Mouse (Mus musculus) hindbrain, embryonic 11.5 days (tissue): ENCODE measurements around the gene Mrpl53. TPM values are rescaled to one million over a fixed set of nuclear protein-coding genes. Genes with fewer than 3 reads are reported as not detected.

Experiments used
- ATAC-seq: fragments of 200-750 bp; cut with Nextera tagmentation; 2 replicates; pipeline ENCODE4 v1.8.0; 2017; ENCODE audit warnings: mild to moderate bottlenecking, moderate TSS enrichment, moderate library complexity; ENCODE audit not compliant: low FRiP score
- DNase-seq: peaks from one replicate; pipeline ENCODE4 v3.0.0-alpha.2; 2015; ENCODE audit warnings: low spot score
- H3K27ac ChIP-seq: fragments of 300-500 bp; sonication (generic); 2 replicates; pipeline ENCODE4 v1.5.1; 2014; ENCODE audit warnings: mild to moderate bottlenecking, low read depth, low read length
- H3K27me3 ChIP-seq: fragments of 300-500 bp; sonication (generic); 2 replicates; pipeline ENCODE4 v1.6.1; 2014; ENCODE audit warnings: mild to moderate bottlenecking, low read length, moderate library complexity, mixed read lengths; ENCODE audit not compliant: control insufficient read depth, insufficient read depth
- H3K36me3 ChIP-seq: fragments of 300-500 bp; sonication (generic); 2 replicates; pipeline ENCODE4 v1.6.1; 2014; ENCODE audit warnings: mild to moderate bottlenecking, low read length, moderate library complexity, mixed read lengths; ENCODE audit not compliant: control insufficient read depth, insufficient read depth
- H3K4me1 ChIP-seq: fragments of 300-500 bp; sonication (generic); replicated peaks from 2 replicates; pipeline ENCODE4 v1.6.1; 2014; ENCODE audit warnings: low read length, mixed read lengths; ENCODE audit not compliant: control insufficient read depth, insufficient read depth
- H3K4me2 ChIP-seq: fragments of 300-500 bp; sonication (generic); replicated peaks from 2 replicates; pipeline ENCODE4 v1.6.1; 2014; ENCODE audit warnings: mild to moderate bottlenecking, low read depth, low read length
- H3K4me3 ChIP-seq: fragments of 300-500 bp; sonication (generic); 2 replicates; pipeline ENCODE4 v1.5.1; 2014; ENCODE audit warnings: low read depth, low read length
- H3K9ac ChIP-seq: fragments of 300-500 bp; sonication (generic); 2 replicates; pipeline ENCODE4 v1.6.1; 2014; ENCODE audit warnings: low read depth, low read length
- H3K9me3 ChIP-seq: fragments of 300-500 bp; sonication (generic); 2 replicates; pipeline ENCODE4 v1.6.1; 2016; ENCODE audit warnings: low read length; ENCODE audit not compliant: control insufficient read depth
- WGBS: fragments of 180-500 bp; shearing (Covaris S2); extraction: QIAGEN DNeasy Blood & Tissue Kit; methylation state at CpG from one replicate; pipeline ENCODE4 v1.1.7; 2014; 5-methylcytosine and 5-hydroxymethylcytosine counted together
- polyA plus RNA-seq: library from polyadenylated mRNA; unstranded; fragments of >200 nt; fragmentation: Nextera tagmentation; extraction: Ambion mirVana; gene quantifications from 2 replicates; pipeline ENCODE4 v1.2.1, GENCODE M21; 2014

Mrpl53 gene
- polyA plus RNA-seq, 1 experiment from 2014 or later, result 127 TPM

GRCm38 (mm10) chr6:83086121-83087035 is 22.5 kb upstream of the Mrpl53 start, which contains the start of gene Lbx2:
Gene Lbx2 (plus strand): TSS chr6:83086367.
- Histone ChIP-seq H3K9ac (no peak within 1 kb of the TSS), H3K27me3 (peaks cover 70% of the 10 kb centered on the region), H3K27ac (no peak within 1 kb of the TSS), H3K4me3 (no peak within 1 kb of the TSS; the same call in 1 of the 2 replicates), H3K4me2 (no peak within 1 kb of the TSS; the same call in 1 of the 2 replicates), H3K9me3 (no peaks in the 10 kb centered on the region), H3K36me3 (no peaks in the 10 kb centered on the region), H3K4me1 (peaks cover 4% of the 10 kb centered on the region; the same call in 1 of the 2 replicates)
- DNase-seq, result no peak
- ATAC-seq, result no peak
- WGBS, result 3% methylated on average over 28 of the region's 42 CpGs

DNA sequence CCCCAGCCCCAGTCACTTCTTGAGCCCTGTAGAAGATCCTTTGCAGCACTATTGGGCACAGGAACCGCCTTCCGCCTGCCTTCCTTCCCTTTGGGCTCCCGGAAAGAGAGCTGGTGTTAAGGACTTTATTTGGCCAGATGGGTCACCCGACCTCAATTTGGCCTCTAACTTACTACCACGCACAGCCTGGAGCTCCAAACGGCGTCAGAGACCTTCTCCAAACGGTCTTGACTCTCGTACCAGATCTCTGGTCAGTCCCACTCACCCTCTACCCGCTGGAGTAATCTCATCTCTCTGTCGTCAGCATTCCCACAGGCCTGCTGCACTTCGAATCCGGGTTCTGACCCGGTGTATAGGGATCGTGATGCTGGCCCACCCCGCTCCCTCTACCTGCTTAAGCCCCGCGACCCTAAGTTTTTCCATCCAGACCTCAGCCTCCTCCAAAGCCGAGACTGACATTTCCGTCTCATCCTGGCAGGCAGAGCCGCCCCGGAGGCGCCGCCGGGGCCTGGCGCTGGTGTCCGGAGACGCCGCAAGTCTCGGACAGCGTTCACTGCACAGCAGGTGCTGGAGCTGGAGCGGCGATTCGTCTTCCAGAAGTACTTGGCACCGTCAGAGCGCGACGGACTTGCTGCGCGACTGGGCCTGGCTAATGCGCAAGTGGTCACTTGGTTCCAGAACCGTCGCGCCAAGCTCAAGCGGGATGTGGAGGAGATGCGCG is 21.5 kb upstream of the Mrpl53 start:
- DNase-seq (peak; percentile 56), ATAC-seq (no peak)
- Histone ChIP-seq H3K36me3 (no peaks in the 10 kb centered on the region), H3K27ac (no peak overlapping the region), H3K9ac (no peak overlapping the region), H3K4me1 (peaks cover 4% of the 10 kb centered on the region; the same call in 1 of the 2 replicates), H3K9me3 (no peaks in the 10 kb centered on the region), H3K4me2 (peak overlapping the region; percentile 37), H3K4me3 (peak overlapping the region; percentile 23), H3K27me3 (peaks cover 68% of the 10 kb centered on the region)
- 2% methylated on average over 47 of the region's 47 CpGs for WGBS

- peaks cover 4% of the 10 kb centered on the region; the same call in 1 of the 2 replicates for H3K4me1 ChIP-seq
- no peak overlapping the region for H3K27ac ChIP-seq
- no peak overlapping the region for H3K4me2 ChIP-seq
- 5% methylated on average over 9 of the region's 9 CpGs for WGBS
- DNase-seq, result no peak
- no peak overlapping the region for H3K9ac ChIP-seq
- H3K27me3 ChIP-seq, result peaks cover 63% of the 10 kb centered on the region
- ATAC-seq, result no peak
- H3K4me3 ChIP-seq, result peak overlapping the region; percentile 23
- no peaks in the 10 kb centered on the region for H3K9me3 ChIP-seq
- H3K36me3 ChIP-seq, result no peaks in the 10 kb centered on the region
These were observed 20.9 kb upstream of the Mrpl53 start for GRCm38 (mm10) chr6:83087926-83088260.

DNA sequence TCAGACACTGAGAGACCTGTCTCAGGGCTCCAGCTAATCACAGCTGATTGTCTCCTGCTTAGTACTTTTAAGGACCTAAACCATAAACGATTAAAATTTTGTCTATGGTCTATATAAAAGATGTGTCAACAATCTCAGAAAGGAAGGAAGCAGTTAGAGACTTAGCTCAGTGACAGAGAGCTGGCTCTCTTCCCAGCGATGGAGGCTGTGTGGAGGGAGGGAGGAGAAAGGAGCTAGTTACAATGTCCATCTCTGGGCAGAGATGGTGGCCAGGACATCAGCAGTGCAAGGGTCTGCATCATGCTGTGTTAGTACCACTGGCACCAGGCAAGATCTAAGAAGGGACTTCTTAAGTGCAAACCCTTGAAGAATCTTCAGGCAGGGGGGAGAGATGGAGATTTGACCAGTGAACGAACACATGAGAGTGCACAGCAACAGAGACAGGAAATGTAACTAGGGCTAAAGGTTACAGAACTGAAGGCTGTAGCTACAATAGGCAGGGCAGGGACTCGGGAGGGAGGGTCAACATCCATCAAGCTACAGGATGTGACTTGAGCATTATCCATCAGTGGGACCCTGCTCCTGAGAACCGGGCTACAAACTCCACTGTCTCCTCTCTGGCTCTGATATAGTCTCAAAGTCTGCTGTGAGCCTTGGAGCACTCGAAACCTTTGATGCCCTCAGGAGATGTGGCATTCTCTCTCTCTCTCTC is 16.3 kb upstream of the Mrpl53 start:
- Histone ChIP-seq H3K27ac (no peak overlapping the region), H3K36me3 (no peaks in the 10 kb centered on the region), H3K9me3 (no peaks in the 10 kb centered on the region), H3K4me3 (no peak overlapping the region), H3K4me2 (no peak overlapping the region), H3K9ac (no peak overlapping the region), H3K4me1 (peaks cover under 1% of the 10 kb centered on the region; the same call in 1 of the 2 replicates), H3K27me3 (peaks cover 21% of the 10 kb centered on the region)
- WGBS, result 48% methylated on average over 6 of the region's 6 CpGs
- no peak for DNase-seq
- no peak for ATAC-seq

DNA sequence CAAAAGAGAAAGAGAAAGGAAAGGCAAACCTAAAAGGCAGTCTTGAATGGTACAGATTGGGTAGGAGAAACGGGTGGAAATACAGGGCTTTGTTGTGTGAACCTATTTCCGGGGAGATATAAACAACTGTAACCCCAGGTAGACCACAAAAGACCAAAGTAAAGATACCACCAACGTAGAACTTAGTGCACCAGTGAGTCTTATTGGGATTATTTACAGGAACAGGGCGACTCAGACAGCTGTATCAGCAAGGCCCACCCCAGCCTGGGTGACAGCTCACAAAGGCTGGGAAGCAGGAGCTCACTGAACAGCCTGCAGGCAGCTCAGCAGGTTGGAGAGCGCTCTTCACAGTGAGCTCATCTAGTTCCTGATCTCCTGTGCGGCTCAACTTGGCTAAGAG is 12.9 kb upstream of the Mrpl53 start:
- Histone ChIP-seq H3K4me1 (no peaks in the 10 kb centered on the region), H3K27ac (no peak overlapping the region), H3K4me2 (no peak overlapping the region), H3K4me3 (no peak overlapping the region), H3K27me3 (no peaks in the 10 kb centered on the region; the same call in 1 of the 2 replicates), H3K9ac (no peak overlapping the region), H3K9me3 (no peaks in the 10 kb centered on the region), H3K36me3 (no peaks in the 10 kb centered on the region)
- 44% methylated on average over 6 of the region's 6 CpGs for WGBS
- DNase-seq (no peak), ATAC-seq (no peak)

- H3K9ac ChIP-seq, result no peak overlapping the region
- no peak overlapping the region for H3K4me3 ChIP-seq
- WGBS, result 86% methylated on average over 2 of the region's 2 CpGs
- H3K9me3 ChIP-seq, result no peaks in the 10 kb centered on the region
- ATAC-seq (no peak), DNase-seq (no peak)
- peaks cover 8% of the 10 kb centered on the region; the same call in 1 of the 2 replicates for H3K4me1 ChIP-seq
- H3K36me3 ChIP-seq, result no peaks in the 10 kb centered on the region
- H3K27ac ChIP-seq, result no peak overlapping the region
- no peak overlapping the region for H3K4me2 ChIP-seq
- no peaks in the 10 kb centered on the region; the same call in 1 of the 2 replicates for H3K27me3 ChIP-seq
These were observed 10.4 kb upstream of the Mrpl53 start for GRCm38 (mm10) chr6:83098411-83098810.

DNA sequence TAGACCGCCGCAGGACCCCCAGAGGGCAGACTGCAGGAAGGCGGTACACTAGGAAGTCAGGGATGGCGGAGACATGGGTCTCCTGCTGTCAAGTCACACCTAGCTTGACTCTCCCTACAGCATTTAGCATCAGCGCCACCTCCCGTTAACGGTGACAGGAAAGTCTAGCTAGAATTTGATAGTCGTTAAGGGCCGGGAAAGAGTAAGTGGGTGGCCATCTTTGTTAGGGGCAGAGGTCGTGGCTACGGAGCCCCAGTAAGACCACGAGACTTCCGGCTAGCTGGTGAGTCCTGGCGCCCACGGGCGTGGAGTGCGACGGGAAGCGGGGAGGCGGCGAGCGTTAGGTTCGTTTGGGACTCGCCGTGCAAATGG is 7.5 kb upstream of the Mrpl53 start, which contains the start of the genes Ccdc142 and Gm42688:
Gene Ccdc142 (plus strand): TSS at position 286 of the 372 bp plus-strand sequence.
Gene Gm42688 (plus strand): TSS at position 302 of the 372 bp plus-strand sequence.
- H3K4me1 ChIP-seq, result peaks cover 8% of the 10 kb centered on the region; the same call in 1 of the 2 replicates
- no peaks in the 10 kb centered on the region for H3K9me3 ChIP-seq
- H3K9ac ChIP-seq, result peak within 1 kb of the TSS; percentile 76
- DNase-seq, result peak; percentile 84
- peak within 1 kb of the TSS; percentile 64 for H3K27ac ChIP-seq
- H3K27me3 ChIP-seq, result no peaks in the 10 kb centered on the region
- H3K36me3 ChIP-seq, result no peaks in the 10 kb centered on the region
- peak within 1 kb of the TSS; percentile 96 for H3K4me2 ChIP-seq
- peak; percentile 87 for ATAC-seq
- peak within 1 kb of the TSS; percentile 56 for H3K4me3 ChIP-seq
- WGBS, result 1% methylated on average over 20 of the region's 25 CpGs
